ENCODE assay signal across 7 mouse cellular contexts in genomic region chr7:138847316-138848027, GRCm38 (mm10). TPM values are rescaled to one million over a fixed set of nuclear protein-coding genes. Genes with fewer than 3 reads are reported as not detected.
DNase-seq lines count a peak whose midpoint lies in the region; ATAC-seq lines count a peak whose summit lies in the region.

No protein-coding gene starts in this region.

- peaks cover 11% of the 10 kb centered on the region; the same call in 1 of the 2 replicates for H3K36me3 ChIP-seq in lung, embryonic 16.5 days (ENCODE audit: control insufficient read depth, insufficient read depth, low read length)
- H3K36me3 ChIP-seq in embryonic facial prominence, embryonic 14.5 days (ENCODE audit: control insufficient read depth, insufficient read depth, low read length): peaks cover 24% of the 10 kb centered on the region
- H3K36me3 ChIP-seq in limb, embryonic 12.5 days: peaks cover 33% of the 10 kb centered on the region
- H3K36me3 ChIP-seq in stomach, embryonic 14.5 days (ENCODE audit: control insufficient read depth, insufficient read depth, low read length): peaks cover 18% of the 10 kb centered on the region

- WGBS in lung, embryonic 16.5 days: 28% methylated on average over 13 of the region's 13 CpGs
- 41% methylated on average over 13 of the region's 13 CpGs for WGBS in embryonic facial prominence, embryonic 14.5 days
- 56% methylated on average over 13 of the region's 13 CpGs for WGBS in limb, embryonic 12.5 days
- 38% methylated on average over 13 of the region's 13 CpGs for WGBS in stomach, embryonic 14.5 days

- DNase-seq in lung, postnatal 25 days (ENCODE audit: low spot score): no peak
- DNase-seq in embryonic facial prominence, embryonic 14.5 days (ENCODE audit: low spot score): no peak
- DNase-seq in right cerebral cortex, postnatal 4 days: no peak
- DNase-seq in layer of hippocampus, postnatal 25 days (ENCODE audit: extremely low spot score in 1 of 2, low spot score in 1 of 2): no peak

- peak overlapping the region; percentile 95 for H3K4me2 ChIP-seq in lung, embryonic 16.5 days (ENCODE audit: low read depth, low read length)
- peak overlapping the region; percentile 85 for H3K4me2 ChIP-seq in embryonic facial prominence, embryonic 14.5 days (ENCODE audit: low read depth, low read length)
- peak overlapping the region; percentile 87 for H3K4me2 ChIP-seq in limb, embryonic 12.5 days
- peak overlapping the region; percentile 91 for H3K4me2 ChIP-seq in stomach, embryonic 14.5 days (replicated peaks; ENCODE audit: low read depth, low read length)

- no peaks in the 10 kb centered on the region for H3K9me3 ChIP-seq in lung, embryonic 16.5 days (ENCODE audit: control insufficient read depth, low read length)
- no peaks in the 10 kb centered on the region for H3K9me3 ChIP-seq in embryonic facial prominence, embryonic 14.5 days (ENCODE audit: control insufficient read depth, low read length)
- no peaks in the 10 kb centered on the region for H3K9me3 ChIP-seq in limb, embryonic 12.5 days
- H3K9me3 ChIP-seq in stomach, embryonic 14.5 days (ENCODE audit: control insufficient read depth, low read depth, low read length): no peaks in the 10 kb centered on the region

- no peak for ATAC-seq in lung, embryonic 16.5 days (ENCODE audit: low read depth)
- no peak for ATAC-seq in embryonic facial prominence, embryonic 14.5 days (ENCODE audit: low read depth)
- ATAC-seq in limb, embryonic 12.5 days (ENCODE audit: insufficient number of reproducible peaks, insufficient read depth, low FRiP score, low TSS enrichment, low read depth): no peak; the same call in 1 of the 2 replicates
- ATAC-seq in stomach, embryonic 14.5 days (ENCODE audit: insufficient number of reproducible peaks, insufficient read depth, low FRiP score, low read depth): no peak

- peaks cover 30% of the 10 kb centered on the region for H3K4me1 ChIP-seq in lung, embryonic 16.5 days (replicated peaks; ENCODE audit: control insufficient read depth, insufficient read depth, low read length)
- H3K4me1 ChIP-seq in embryonic facial prominence, embryonic 14.5 days (ENCODE audit: control insufficient read depth, insufficient read depth, low read length): peaks cover 33% of the 10 kb centered on the region
- H3K4me1 ChIP-seq in limb, embryonic 12.5 days (replicated peaks): peaks cover 30% of the 10 kb centered on the region
- peaks cover 24% of the 10 kb centered on the region for H3K4me1 ChIP-seq in stomach, embryonic 14.5 days (ENCODE audit: control insufficient read depth, insufficient read depth, low read length)

- H3K4me3 ChIP-seq in lung, embryonic 16.5 days (ENCODE audit: low read length): peak overlapping the region; percentile 99
- H3K4me3 ChIP-seq in embryonic facial prominence, embryonic 14.5 days (ENCODE audit: low read depth, low read length): peak overlapping the region; percentile 97
- H3K4me3 ChIP-seq in limb, embryonic 12.5 days (replicated peaks): peak overlapping the region; percentile 100
- H3K4me3 ChIP-seq in stomach, embryonic 14.5 days (ENCODE audit: low read depth, low read length): peak overlapping the region; percentile 98

- peak overlapping the region; percentile 98 for H3K9ac ChIP-seq in lung, embryonic 16.5 days (ENCODE audit: low read length)
- peak overlapping the region; percentile 98 for H3K9ac ChIP-seq in embryonic facial prominence, embryonic 14.5 days (ENCODE audit: low read depth, low read length)
- peak overlapping the region; percentile 95 for H3K9ac ChIP-seq in limb, embryonic 12.5 days (replicated peaks)
- H3K9ac ChIP-seq in stomach, embryonic 14.5 days (replicated peaks; ENCODE audit: low read depth, low read length): peak overlapping the region; percentile 94

- no peaks in the 10 kb centered on the region for H3K27me3 ChIP-seq in lung, embryonic 16.5 days (ENCODE audit: control insufficient read depth, insufficient read depth, low read depth, low read length)
- no peaks in the 10 kb centered on the region for H3K27me3 ChIP-seq in embryonic facial prominence, embryonic 14.5 days (replicated peaks; ENCODE audit: control insufficient read depth, insufficient read depth, low read length)
- no peaks in the 10 kb centered on the region for H3K27me3 ChIP-seq in limb, embryonic 12.5 days
- H3K27me3 ChIP-seq in stomach, embryonic 14.5 days (ENCODE audit: control insufficient read depth, insufficient read depth, low read length): no peaks in the 10 kb centered on the region

- no peak overlapping the region for H3K27ac ChIP-seq in lung, embryonic 16.5 days (ENCODE audit: low read length)
- H3K27ac ChIP-seq in embryonic facial prominence, embryonic 14.5 days (replicated peaks; ENCODE audit: low read depth, low read length): no peak overlapping the region
- no peak overlapping the region for H3K27ac ChIP-seq in limb, embryonic 12.5 days
- no peak overlapping the region for H3K27ac ChIP-seq in stomach, embryonic 14.5 days (ENCODE audit: low read length)

RNA-seq across cellular contexts. Expression of gene Mapk1ip1, which starts 1.4 kb away (rescaled TPM):
- polyA plus RNA-seq in lung, embryonic 16.5 days (2015; fragmentation: Nextera tagmentation; extraction: Ambion mirVana): 12.5 and 12.7 TPM in 2 replicates
- 13.6 and 16.0 TPM in 2 replicates for polyA plus RNA-seq in embryonic facial prominence, embryonic 14.5 days (2014; fragmentation: Nextera tagmentation; extraction: Ambion mirVana)
- polyA plus RNA-seq in limb, embryonic 12.5 days (2016; fragmentation: Nextera tagmentation; extraction: Ambion mirVana): 11.6 and 13.6 TPM in 2 replicates
- 18.3 and 19.5 TPM in 2 replicates for polyA plus RNA-seq in stomach, embryonic 14.5 days (2014; fragmentation: Nextera tagmentation; extraction: Ambion mirVana)
- 10 to 100 TPM; 36.9 to 50.0 TPM for total RNA-seq in layer of hippocampus, postnatal 25 days (2021)

RNA-seq across cellular contexts. Expression of gene Ppp2r2d, which starts 1.6 kb away (rescaled TPM):
- 12.8 and 16.5 TPM in 2 replicates for polyA plus RNA-seq in lung, embryonic 16.5 days (2015; fragmentation: Nextera tagmentation; extraction: Ambion mirVana)
- 40.5 and 42.5 TPM in 2 replicates for polyA plus RNA-seq in embryonic facial prominence, embryonic 14.5 days (2014; fragmentation: Nextera tagmentation; extraction: Ambion mirVana)
- 51.1 and 56.7 TPM in 2 replicates for polyA plus RNA-seq in limb, embryonic 12.5 days (2016; fragmentation: Nextera tagmentation; extraction: Ambion mirVana)
- polyA plus RNA-seq in stomach, embryonic 14.5 days (2014; fragmentation: Nextera tagmentation; extraction: Ambion mirVana): 34.9 and 39.0 TPM in 2 replicates
- 10 to 100 TPM; 64.2 to 64.3 TPM for total RNA-seq in layer of hippocampus, postnatal 25 days (2021)
